Mouse (Mus musculus) erythroblast, embryonic 14.5 days (primary cell): ENCODE measurements around the gene Slc38a3.

ENCODE experiments used
- GATA1 ChIP-seq: IDR thresholded peaks from 2 replicates; pipeline ENCODE4 v1.6.1; 2012; ENCODE audit warnings: low read length, inconsistent platforms, mixed read lengths
- TAL1 ChIP-seq: IDR thresholded peaks from 3 replicates; pipeline ENCODE4 v1.6.1; 2012; ENCODE audit warnings: low read length, inconsistent platforms, mixed read lengths

GRCm38 (mm10) chr9:107699376-107699980 lies 30.1 kb upstream of the Slc38a3 start:
- TF ChIP-seq GATA1 = no peak
- TF ChIP-seq TAL1 = no peak
